In the genomic region with DNA sequence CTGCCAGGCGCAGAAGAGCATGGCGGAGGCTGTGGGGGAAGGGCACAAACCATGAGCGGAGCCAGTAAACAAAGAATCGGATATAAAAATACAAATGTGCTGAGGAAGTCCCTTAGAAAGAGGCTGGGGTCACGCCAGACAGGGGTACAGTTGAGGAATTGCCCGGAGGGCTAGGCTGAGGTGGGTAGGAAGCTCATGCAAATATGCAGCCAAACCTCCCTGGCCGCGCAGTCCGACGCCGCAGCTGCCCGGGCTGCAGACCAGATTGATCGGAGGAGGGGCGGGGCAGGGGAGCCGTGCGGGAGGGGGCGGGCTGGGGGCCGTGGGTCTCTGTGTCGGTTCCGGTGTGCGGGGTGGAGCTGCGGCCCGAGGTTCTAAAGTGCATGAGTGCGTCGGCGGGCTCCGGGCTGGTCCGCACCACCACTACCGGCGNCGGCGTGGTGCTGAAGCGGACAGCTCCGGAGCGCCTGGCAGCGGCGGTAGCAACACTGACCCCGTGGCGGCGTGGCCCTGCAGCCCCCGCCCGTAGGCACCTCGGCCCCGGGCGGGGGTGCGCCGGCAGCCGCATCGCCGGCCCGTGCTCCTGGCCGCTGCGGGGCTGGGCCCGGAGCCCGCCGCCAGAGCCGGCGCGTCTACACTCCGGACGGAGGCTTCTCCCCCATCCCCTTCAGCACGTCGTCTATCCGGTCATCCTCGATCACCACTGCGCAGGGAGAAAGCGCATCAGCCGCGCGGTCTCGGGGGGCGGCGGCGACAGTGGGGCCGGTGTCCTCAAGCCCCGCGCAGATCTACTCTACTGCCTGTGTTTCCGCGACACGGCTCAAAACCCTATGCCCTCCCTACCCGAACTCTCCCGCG, we compare ENCODE assay signal across 8 mouse cellular contexts. TPM values are rescaled to one million over a fixed set of nuclear protein-coding genes. Genes with fewer than 3 reads are reported as not detected.
A peak's percentile ranks its signal among the peaks of the same experiment; 100 is the strongest.
DNase-seq lines count a peak whose midpoint lies in the region; ATAC-seq and TF ChIP-seq lines count a peak whose summit lies in the region.

No protein-coding gene starts in this region.

- peaks cover 37% of the 10 kb centered on the region for H3K4me1 ChIP-seq in embryonic facial prominence, embryonic 10.5 days
- H3K4me1 ChIP-seq in hindbrain, embryonic 10.5 days (replicated peaks), result peaks cover 40% of the 10 kb centered on the region
- peaks cover 11% of the 10 kb centered on the region for H3K4me1 ChIP-seq in neural tube, embryonic 11.5 days (ENCODE audit: control insufficient read depth, insufficient read depth, low read length)

- H3K9ac ChIP-seq in neural tube, embryonic 11.5 days (ENCODE audit: low read length), result peak overlapping the region; percentile 70

- peak; percentile 19 for ATAC-seq in Patski
- ATAC-seq in neural tube, embryonic 11.5 days (ENCODE audit: insufficient read depth, low FRiP score, low TSS enrichment), result peak; percentile 24

- 2% methylated on average over 82 of the region's 83 CpGs for WGBS in embryonic facial prominence, embryonic 10.5 days
- WGBS in hindbrain, embryonic 10.5 days, result 1% methylated on average over 69 of the region's 83 CpGs
- 2% methylated on average over 62 of the region's 83 CpGs for WGBS in neural tube, embryonic 11.5 days

- no peaks in the 10 kb centered on the region for H3K27me3 ChIP-seq in Patski
- H3K27me3 ChIP-seq in embryonic facial prominence, embryonic 10.5 days (replicated peaks; ENCODE audit: low read depth, poor library complexity, severe bottlenecking), result peaks cover 47% of the 10 kb centered on the region
- H3K27me3 ChIP-seq in hindbrain, embryonic 10.5 days (ENCODE audit: insufficient read depth, poor library complexity, severe bottlenecking), result peaks cover 26% of the 10 kb centered on the region
- no peaks in the 10 kb centered on the region for H3K27me3 ChIP-seq in neural tube, embryonic 11.5 days (ENCODE audit: control insufficient read depth, insufficient read depth, low read length)

- H3K9me3 ChIP-seq in embryonic facial prominence, embryonic 10.5 days, result no peaks in the 10 kb centered on the region
- H3K9me3 ChIP-seq in hindbrain, embryonic 10.5 days, result no peaks in the 10 kb centered on the region
- H3K9me3 ChIP-seq in neural tube, embryonic 11.5 days (ENCODE audit: control insufficient read depth, low read length), result no peaks in the 10 kb centered on the region

- TF ChIP-seq CTCF in left cerebral cortex, adult 2 months (IDR thresholded peaks at IDR 0.05), result no peak
- TF ChIP-seq CTCF in Patski (IDR thresholded peaks at IDR 0.05), result no peak

- H3K27ac ChIP-seq in left cerebral cortex, adult 2 months, result peak overlapping the region; percentile 85
- no peak overlapping the region; the same call in 1 of the 2 replicates for H3K27ac ChIP-seq in embryonic facial prominence, embryonic 10.5 days (replicated peaks)
- peak overlapping the region; percentile 95 for H3K27ac ChIP-seq in hindbrain, embryonic 10.5 days
- 0 out of 2 replicates have a peak overlapping the region, but pooled peaks have one; percentile 49 for H3K27ac ChIP-seq in neural tube, embryonic 11.5 days (ENCODE audit: low read depth, low read length)

- intact Hi-C loops in left cerebral cortex, adult 2 months (cut with DNase I), result loop anchor here (5.0 kb wide), 1 partner anchor 122 kb away; a partner anchor contains a TSS

- peak overlapping the region; percentile 80 for H3K4me3 ChIP-seq in left cerebral cortex, adult 2 months
- H3K4me3 ChIP-seq in embryonic facial prominence, embryonic 10.5 days, result peak overlapping the region; percentile 78
- peak overlapping the region; percentile 80 for H3K4me3 ChIP-seq in hindbrain, embryonic 10.5 days
- peak overlapping the region; percentile 77 for H3K4me3 ChIP-seq in neural tube, embryonic 11.5 days (ENCODE audit: low read depth, low read length)

- H3K36me3 ChIP-seq in embryonic facial prominence, embryonic 10.5 days (replicated peaks), result peaks cover 12% of the 10 kb centered on the region
- peaks cover 16% of the 10 kb centered on the region for H3K36me3 ChIP-seq in hindbrain, embryonic 10.5 days
- H3K36me3 ChIP-seq in neural tube, embryonic 11.5 days (ENCODE audit: control insufficient read depth, insufficient read depth, low read length), result no peaks in the 10 kb centered on the region

- no peak for DNase-seq in left cerebral cortex, adult 2 months (ENCODE audit: extremely low spot score in 1 of 2, low spot score in 2 of 2)
- DNase-seq in left cerebral cortex, adult 11 months (ENCODE audit: low spot score), result no peak
- DNase-seq in Patski (ENCODE audit: low read depth, low spot score), result no peak
- DNase-seq in embryonic facial prominence, embryonic 10.5 days (ENCODE audit: low spot score), result peak; percentile 76
- DNase-seq in hindbrain, embryonic 10.5 days (ENCODE audit: low spot score), result peak; percentile 64
- DNase-seq in liver, result peak; percentile 34
- peak; percentile 61 for DNase-seq in neural tube, embryonic 11.5 days (ENCODE audit: low spot score)
- no peak for DNase-seq in urinary bladder, postnatal 36 days (ENCODE audit: low spot score in 2 of 2)

- in situ Hi-C loops in Patski (cut with MboI; ENCODE audit: low pct_unique_long_range_greater_than_20kb), result no loop called here

- CTCF ChIA-PET in Patski (lab: Charles Lee), result interaction anchor here (1.7 kb wide), 1 partner anchor 9 kb away, joined by 5 read pairs; a partner anchor contains a TSS

- POLR2A ChIA-PET in Patski (lab: Charles Lee), result interaction anchor here (1.2 to 1.3 kb wide), 2 partner anchors 8 to 72 kb away, joined by 4 to 5 read pairs; a partner anchor contains a TSS

- peak overlapping the region; percentile 99 for H3K4me2 ChIP-seq in neural tube, embryonic 11.5 days (ENCODE audit: low read depth)

RNA-seq across cellular contexts. Expression of a gene that starts 1.3 kb away (rescaled TPM):
- total RNA-seq in left cerebral cortex, adult 2 months (2021), result 100 to 1,000 TPM; 178 to 192 TPM
- polyA plus RNA-seq in Patski (2021), result 11.5 TPM
- 1.4 TPM in 2 replicates for polyA plus RNA-seq in embryonic facial prominence, embryonic 10.5 days (2016; fragmentation: Nextera tagmentation; extraction: Ambion mirVana)
- 2.6 and 4.2 TPM in 2 replicates for polyA plus RNA-seq in hindbrain, embryonic 10.5 days (2016; fragmentation: Nextera tagmentation; extraction: Ambion mirVana)
- 4.1 and 4.4 TPM in 2 replicates for polyA plus RNA-seq in neural tube, embryonic 11.5 days (2014; fragmentation: Nextera tagmentation; extraction: Ambion mirVana)

RNA-seq across cellular contexts. Expression of a gene that starts 8.2 kb away (rescaled TPM):
- total RNA-seq in left cerebral cortex, adult 2 months (2021), result 10 to 100 TPM; 11.8 to 12.2 TPM
- 21.5 TPM for polyA plus RNA-seq in Patski (2021)
- 53.9 and 59.2 TPM in 2 replicates for polyA plus RNA-seq in embryonic facial prominence, embryonic 10.5 days (2016; fragmentation: Nextera tagmentation; extraction: Ambion mirVana)
- 59.2 and 61.3 TPM in 2 replicates for polyA plus RNA-seq in hindbrain, embryonic 10.5 days (2016; fragmentation: Nextera tagmentation; extraction: Ambion mirVana)
- 58.6 and 61.3 TPM in 2 replicates for polyA plus RNA-seq in neural tube, embryonic 11.5 days (2014; fragmentation: Nextera tagmentation; extraction: Ambion mirVana)

RNA-seq across cellular contexts. Expression of a gene that starts 8.4 kb away (rescaled TPM):
- total RNA-seq in left cerebral cortex, adult 2 months (2021), result under 1 TPM in 1 of 2 experiments, not detected in 1; 0.33 TPM
- 0.03 TPM for polyA plus RNA-seq in Patski (2021)
- polyA plus RNA-seq in embryonic facial prominence, embryonic 10.5 days (2016; fragmentation: Nextera tagmentation; extraction: Ambion mirVana), result 0.49 TPM in 1 of 2 replicates, not detected in the other
- 0.18 TPM in 1 of 2 replicates, not detected in the other for polyA plus RNA-seq in hindbrain, embryonic 10.5 days (2016; fragmentation: Nextera tagmentation; extraction: Ambion mirVana)
- not detected in 2 replicates for polyA plus RNA-seq in neural tube, embryonic 11.5 days (2014; fragmentation: Nextera tagmentation; extraction: Ambion mirVana)

RNA-seq across cellular contexts. Expression of a gene that starts 8.4 kb away (rescaled TPM):
- total RNA-seq in left cerebral cortex, adult 2 months (2021), result 1 to 10 TPM; 1.8 to 2.4 TPM
- 8.6 TPM for polyA plus RNA-seq in Patski (2021)
- 45.0 and 45.8 TPM in 2 replicates for polyA plus RNA-seq in embryonic facial prominence, embryonic 10.5 days (2016; fragmentation: Nextera tagmentation; extraction: Ambion mirVana)
- polyA plus RNA-seq in hindbrain, embryonic 10.5 days (2016; fragmentation: Nextera tagmentation; extraction: Ambion mirVana), result 33.4 and 38.8 TPM in 2 replicates
- polyA plus RNA-seq in neural tube, embryonic 11.5 days (2014; fragmentation: Nextera tagmentation; extraction: Ambion mirVana), result 32.2 and 34.4 TPM in 2 replicates

RNA-seq across cellular contexts. Expression of a gene that starts 9.9 kb away (rescaled TPM):
- total RNA-seq in left cerebral cortex, adult 2 months (2021), result 10 to 100 TPM; 24.7 to 28.9 TPM
- 0.12 TPM for polyA plus RNA-seq in Patski (2021)
- 3.3 and 4.1 TPM in 2 replicates for polyA plus RNA-seq in embryonic facial prominence, embryonic 10.5 days (2016; fragmentation: Nextera tagmentation; extraction: Ambion mirVana)
- polyA plus RNA-seq in hindbrain, embryonic 10.5 days (2016; fragmentation: Nextera tagmentation; extraction: Ambion mirVana), result 4.2 TPM in 2 replicates
- 2.2 and 4.6 TPM in 2 replicates for polyA plus RNA-seq in neural tube, embryonic 11.5 days (2014; fragmentation: Nextera tagmentation; extraction: Ambion mirVana)

Comparison
In these comparisons a context has a peak if more than half of its experiments do, and no peak if none do; other contexts are left out.
1. DNase-seq: peak in embryonic facial prominence, embryonic 10.5 days (single experiment), hindbrain, embryonic 10.5 days (single experiment), liver (single experiment) and neural tube, embryonic 11.5 days (single experiment); none in left cerebral cortex, adult 2 months (0 of 2), left cerebral cortex, adult 11 months (single experiment), Patski (single experiment) and urinary bladder, postnatal 36 days (0 of 2).
2. Peak in every context shown above with its lines, with median percentiles within 50 percentile points of each other: H3K4me3 ChIP-seq.